8 mouse cellular contexts compared by ENCODE assay signal in genomic region chr7:4464194-4464824, GRCm38 (mm10). TPM values are rescaled to one million over a fixed set of nuclear protein-coding genes. Genes with fewer than 3 reads are reported as not detected.
DNase-seq lines count a peak whose midpoint lies in the region; ATAC-seq and TF ChIP-seq lines count a peak whose summit lies in the region.

No protein-coding gene starts in this region.

- WGBS in embryonic facial prominence, embryonic 11.5 days, result 10% methylated on average over 12 of the region's 12 CpGs
- WGBS in kidney, embryonic 16.5 days, result 3% methylated on average over 12 of the region's 12 CpGs

- H3K36me3 ChIP-seq in embryonic facial prominence, embryonic 11.5 days (replicated peaks; ENCODE audit: control insufficient read depth, insufficient read depth, low read depth, low read length), result no peaks in the 10 kb centered on the region
- H3K36me3 ChIP-seq in kidney, embryonic 16.5 days (ENCODE audit: insufficient read depth, low read length), result no peaks in the 10 kb centered on the region

- no peak for TF ChIP-seq CTCF in left cerebral cortex, adult 2 months (IDR thresholded peaks at IDR 0.05)

- DNase-seq in B cell, adult 2 months, result peak; percentile 46 to 53
- DNase-seq in embryonic facial prominence, embryonic 11.5 days (ENCODE audit: low spot score), result no peak
- no peak for DNase-seq in left cerebral cortex, postnatal 14 days (ENCODE audit: low spot score in 2 of 2)
- DNase-seq in left cerebral cortex, adult 2 months (ENCODE audit: extremely low spot score in 1 of 2, low spot score in 2 of 2), result no peak
- no peak for DNase-seq in layer of hippocampus, adult 8-10 months (ENCODE audit: low spot score in 2 of 2)

- H3K9ac ChIP-seq in embryonic facial prominence, embryonic 11.5 days (replicated peaks; ENCODE audit: low read length), result 0 out of 2 replicates have a peak overlapping the region, but pooled peaks have one; percentile 4
- H3K9ac ChIP-seq in kidney, embryonic 16.5 days (replicated peaks; ENCODE audit: low read length), result no peak overlapping the region

- ATAC-seq in embryonic facial prominence, embryonic 11.5 days (replicated peaks; ENCODE audit: insufficient number of reproducible peaks, low FRiP score, low TSS enrichment, low read depth), result peak; percentile 35; the same call in 1 of the 2 replicates
- peak; percentile 89 for ATAC-seq in kidney, embryonic 16.5 days (ENCODE audit: low FRiP score, low TSS enrichment)
- peak; percentile 43 for ATAC-seq in megakaryocyte, adult 5-6 weeks (ENCODE audit: poor library complexity, severe bottlenecking)
- no peak for ATAC-seq in cerebellum, adult (ENCODE audit: insufficient number of reproducible peaks, low FRiP score, low TSS enrichment)

- no peaks in the 10 kb centered on the region for H3K27me3 ChIP-seq in embryonic facial prominence, embryonic 11.5 days (ENCODE audit: control insufficient read depth, insufficient read depth, low read length)
- no peaks in the 10 kb centered on the region for H3K27me3 ChIP-seq in kidney, embryonic 16.5 days (ENCODE audit: insufficient read depth, low read length)

- no peaks in the 10 kb centered on the region for H3K4me1 ChIP-seq in embryonic facial prominence, embryonic 11.5 days (ENCODE audit: control insufficient read depth, insufficient read depth, low read length)
- peaks cover 13% of the 10 kb centered on the region; the same call in 1 of the 2 replicates for H3K4me1 ChIP-seq in kidney, embryonic 16.5 days (ENCODE audit: insufficient read depth, low read length)

- intact Hi-C loops in left cerebral cortex, postnatal 14 days (cut with DNase I), result no loop called here
- intact Hi-C loops in left cerebral cortex, adult 2 months (cut with DNase I), result no loop called here

- H3K4me2 ChIP-seq in embryonic facial prominence, embryonic 11.5 days (ENCODE audit: low read depth, low read length), result no peak overlapping the region
- peak overlapping the region; percentile 39 for H3K4me2 ChIP-seq in kidney, embryonic 16.5 days (replicated peaks; ENCODE audit: low read depth, low read length)

- H3K27ac ChIP-seq in embryonic facial prominence, embryonic 11.5 days (replicated peaks; ENCODE audit: low read depth, low read length), result no peak overlapping the region
- H3K27ac ChIP-seq in kidney, embryonic 16.5 days (ENCODE audit: low read length), result peak overlapping the region; percentile 72; the same call in 1 of the 2 replicates
- H3K27ac ChIP-seq in left cerebral cortex, adult 2 months, result no peak overlapping the region

- H3K4me3 ChIP-seq in embryonic facial prominence, embryonic 11.5 days (ENCODE audit: low read depth, low read length), result no peak overlapping the region
- 0 out of 2 replicates have a peak overlapping the region, but pooled peaks have one; percentile 18 for H3K4me3 ChIP-seq in kidney, embryonic 16.5 days (ENCODE audit: low read length)
- H3K4me3 ChIP-seq in left cerebral cortex, adult 2 months, result no peak overlapping the region

- H3K9me3 ChIP-seq in embryonic facial prominence, embryonic 11.5 days (replicated peaks; ENCODE audit: control insufficient read depth, low read length), result no peaks in the 10 kb centered on the region
- H3K9me3 ChIP-seq in kidney, embryonic 16.5 days (ENCODE audit: low read length), result no peaks in the 10 kb centered on the region

RNA-seq across cellular contexts. Expression of gene Eps8l1, which starts 3.8 kb away (rescaled TPM):
- polyA plus RNA-seq in embryonic facial prominence, embryonic 11.5 days (2014; fragmentation: Nextera tagmentation; extraction: Ambion mirVana), result 3.0 and 5.8 TPM in 2 replicates
- 8.8 and 10.1 TPM in 2 replicates for polyA plus RNA-seq in kidney, embryonic 16.5 days (2015; fragmentation: Nextera tagmentation; extraction: Ambion mirVana)
- total RNA-seq in megakaryocyte, adult 5-6 weeks (2015), result 1.4 and 5.3 TPM in 2 replicates
- total RNA-seq in megakaryocyte, adult 5-6 weeks (2017), result 4.5 and 5.1 TPM in 2 replicates
- 1 to 10 TPM; 3.3 to 5.1 TPM for total RNA-seq in left cerebral cortex, postnatal 14 days (2021)
- total RNA-seq in left cerebral cortex, adult 2 months (2021), result 1 to 10 TPM; 5.3 to 5.4 TPM
- total RNA-seq in layer of hippocampus, adult 8-10 months (2022), result 1 to 10 TPM; 6.1 to 9.1 (median 6.2) TPM

RNA-seq across cellular contexts. Expression of gene Rdh13, which starts 18.9 kb away (rescaled TPM):
- polyA plus RNA-seq in embryonic facial prominence, embryonic 11.5 days (2014; fragmentation: Nextera tagmentation; extraction: Ambion mirVana), result 26.0 and 32.9 TPM in 2 replicates
- polyA plus RNA-seq in kidney, embryonic 16.5 days (2015; fragmentation: Nextera tagmentation; extraction: Ambion mirVana), result 34.4 and 34.5 TPM in 2 replicates
- total RNA-seq in megakaryocyte, adult 5-6 weeks (2015), result 1.1 and 1.8 TPM in 2 replicates
- total RNA-seq in megakaryocyte, adult 5-6 weeks (2017), result 4.7 and 5.4 TPM in 2 replicates
- total RNA-seq in left cerebral cortex, postnatal 14 days (2021), result 10 to 100 TPM; 27.1 to 29.4 TPM
- total RNA-seq in left cerebral cortex, adult 2 months (2021), result 10 to 100 TPM; 25.1 to 29.3 TPM
- total RNA-seq in layer of hippocampus, adult 8-10 months (2022), result 10 to 100 TPM; 27.0 to 31.7 (median 30.2) TPM

RNA-seq across cellular contexts. Expression of gene Ppp1r12c, which starts 37.2 kb away (rescaled TPM):
- 33.0 and 35.3 TPM in 2 replicates for polyA plus RNA-seq in embryonic facial prominence, embryonic 11.5 days (2014; fragmentation: Nextera tagmentation; extraction: Ambion mirVana)
- polyA plus RNA-seq in kidney, embryonic 16.5 days (2015; fragmentation: Nextera tagmentation; extraction: Ambion mirVana), result 22.1 and 31.6 TPM in 2 replicates
- total RNA-seq in megakaryocyte, adult 5-6 weeks (2015), result 106 and 134 TPM in 2 replicates
- total RNA-seq in megakaryocyte, adult 5-6 weeks (2017), result 146 and 169 TPM in 2 replicates
- total RNA-seq in left cerebral cortex, postnatal 14 days (2021), result 100 to 1,000 TPM; 117 to 128 TPM
- total RNA-seq in left cerebral cortex, adult 2 months (2021), result 100 to 1,000 TPM; 173 to 177 TPM
- 100 to 1,000 TPM; 143 to 158 (median 147) TPM for total RNA-seq in layer of hippocampus, adult 8-10 months (2022)

RNA-seq across cellular contexts. Expression of gene Tnnt1, which starts 51.9 kb away (rescaled TPM):
- 44.9 and 61.5 TPM in 2 replicates for polyA plus RNA-seq in embryonic facial prominence, embryonic 11.5 days (2014; fragmentation: Nextera tagmentation; extraction: Ambion mirVana)
- 20.9 and 21.6 TPM in 2 replicates for polyA plus RNA-seq in kidney, embryonic 16.5 days (2015; fragmentation: Nextera tagmentation; extraction: Ambion mirVana)
- total RNA-seq in megakaryocyte, adult 5-6 weeks (2015), result 2.6 and 5.8 TPM in 2 replicates
- 8.6 and 13.4 TPM in 2 replicates for total RNA-seq in megakaryocyte, adult 5-6 weeks (2017)
- 1 to 10 TPM; 2.7 to 4.3 TPM for total RNA-seq in left cerebral cortex, postnatal 14 days (2021)
- 1 to 10 TPM; 7.4 to 9.2 TPM for total RNA-seq in left cerebral cortex, adult 2 months (2021)
- total RNA-seq in layer of hippocampus, adult 8-10 months (2022), result 1 to 10 TPM; 1.3 to 4.0 (median 2.0) TPM

RNA-seq across cellular contexts. Expression of gene Tnni3, which starts 59.7 kb away (rescaled TPM):
- 2.6 and 9.9 TPM in 2 replicates for polyA plus RNA-seq in embryonic facial prominence, embryonic 11.5 days (2014; fragmentation: Nextera tagmentation; extraction: Ambion mirVana)
- 5.8 and 6.1 TPM in 2 replicates for polyA plus RNA-seq in kidney, embryonic 16.5 days (2015; fragmentation: Nextera tagmentation; extraction: Ambion mirVana)
- total RNA-seq in megakaryocyte, adult 5-6 weeks (2015), result 5.1 and 8.8 TPM in 2 replicates
- 1.7 TPM in 1 of 2 replicates, not detected in the other for total RNA-seq in megakaryocyte, adult 5-6 weeks (2017)
- under 1 TPM in 1 of 2 experiments, not detected in 1; 0.55 TPM for total RNA-seq in left cerebral cortex, postnatal 14 days (2021)
- under 1 TPM; 0.84 to 0.96 TPM for total RNA-seq in left cerebral cortex, adult 2 months (2021)
- 1 to 10 TPM in 1 of 4 experiments, not detected in 3; 1.3 TPM for total RNA-seq in layer of hippocampus, adult 8-10 months (2022)

Comparison
In these comparisons a context has a peak if more than half of its experiments do, and no peak if none do; other contexts are left out.
1. DNase-seq: peak in B cell, adult 2 months (2 of 2); none in embryonic facial prominence, embryonic 11.5 days (single experiment), left cerebral cortex, postnatal 14 days (0 of 2), left cerebral cortex, adult 2 months (0 of 2) and layer of hippocampus, adult 8-10 months (0 of 2).
2. RNA of gene Rdh13, which starts 18.9 kb away (total RNA-seq): 27.0 to 31.7 TPM in layer of hippocampus, adult 8-10 months, 27.1 to 29.4 TPM in left cerebral cortex, postnatal 14 days and 25.1 to 29.3 TPM in left cerebral cortex, adult 2 months; 1.1 to 5.4 TPM in megakaryocyte, adult 5-6 weeks; every median in the first group is over 4 times any median in the second.